Mouse (Mus musculus): ENCODE results near the gene Auts2. TPM values are rescaled to one million over a fixed set of nuclear protein-coding genes. Genes with fewer than 3 reads are reported as not detected.

The Auts2 gene
- polyA plus RNA-seq, 1 experiment from 2014 or later = 34.5 TPM

DNA sequence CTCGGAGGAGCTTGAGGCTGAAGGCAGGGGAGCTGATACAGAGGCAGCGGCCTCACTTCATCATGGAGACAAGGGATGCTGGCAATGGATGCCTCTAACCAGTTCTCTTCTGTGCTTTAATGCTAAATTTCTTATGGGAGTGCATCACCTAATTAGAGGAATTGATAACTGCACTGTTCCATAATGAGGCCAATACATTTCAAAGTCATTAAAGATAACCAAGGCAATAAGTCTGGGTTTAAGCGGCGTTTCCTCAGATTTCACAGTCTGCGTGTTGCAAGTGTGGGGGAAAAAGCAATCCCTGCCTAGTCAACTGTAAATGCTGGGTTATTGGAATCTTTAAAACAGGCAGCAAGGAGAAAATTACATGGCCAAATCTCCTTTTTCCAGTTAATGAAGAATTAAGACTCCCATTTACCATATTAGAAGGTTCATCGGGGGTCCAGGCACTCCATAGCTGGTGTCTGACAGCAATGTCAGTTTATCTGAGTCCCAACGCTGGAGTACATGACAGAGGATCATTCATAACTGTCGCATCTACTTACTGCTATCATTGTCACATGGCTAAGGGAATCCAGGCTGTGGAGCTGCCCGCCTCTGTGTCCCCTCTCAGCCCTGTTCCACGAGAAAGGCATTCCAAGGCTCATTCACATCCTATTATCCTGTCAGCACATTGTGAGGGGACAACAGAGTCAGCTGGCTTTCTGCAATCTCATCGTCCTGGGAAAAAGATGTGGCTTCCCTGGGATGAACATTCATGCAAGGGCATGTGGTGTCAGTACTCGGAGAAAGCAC is 623.0 kb downstream of the Auts2 start:
- Histone ChIP-seq H3K27me3 (replicated peaks; ENCODE audit: control insufficient read depth, insufficient read depth, low read length) (no peaks in the 10 kb centered on the region), H3K4me1 (ENCODE audit: control insufficient read depth, insufficient read depth, low read length) (peaks cover 22% of the 10 kb centered on the region), H3K9ac (ENCODE audit: low read length) (no peak overlapping the region), H3K9me3 (replicated peaks; ENCODE audit: control insufficient read depth, low read length) (no peaks in the 10 kb centered on the region), H3K4me2 (ENCODE audit: low read length) (no peak overlapping the region), H3K36me3 (ENCODE audit: control insufficient read depth, insufficient read depth, low read length) (no peaks in the 10 kb centered on the region), H3K4me3 (ENCODE audit: low read depth, low read length) (no peak overlapping the region), H3K27ac (ENCODE audit: low read depth, low read length) (no peak overlapping the region)
- ATAC-seq = no peak
- 46% methylated on average over 12 of the region's 12 CpGs for WGBS
- no peak for DNase-seq (ENCODE audit: low spot score)

DNA sequence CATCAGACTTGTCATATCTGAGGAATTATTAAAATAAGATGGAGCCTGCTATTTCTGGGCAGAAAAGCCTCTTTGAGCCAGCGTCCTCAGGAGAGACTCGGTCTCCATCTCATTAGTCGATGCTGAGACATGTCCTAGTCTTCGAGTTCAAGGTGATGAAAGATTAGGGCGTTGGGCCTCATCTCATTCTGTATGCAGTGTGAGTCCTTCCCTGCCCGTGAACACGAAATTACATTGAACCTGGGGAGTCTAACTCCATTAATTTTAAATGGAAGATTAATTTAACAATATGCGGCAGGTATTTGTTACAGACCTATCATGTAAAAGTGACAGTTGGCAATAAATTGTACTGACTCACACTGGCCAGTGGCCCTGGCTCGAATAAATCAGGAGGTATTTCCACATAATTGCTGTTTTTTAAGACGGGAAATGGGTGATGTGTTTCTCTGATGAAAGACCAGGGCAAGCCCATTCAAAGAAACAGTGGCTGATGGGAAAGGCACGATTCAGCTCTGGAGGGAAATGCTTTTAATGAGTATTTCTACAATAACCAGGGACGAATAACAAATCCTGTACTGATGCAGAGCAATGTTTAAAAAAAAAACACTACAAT is 626.2 kb downstream of the Auts2 start:
- WGBS = 24% methylated on average over 12 of the region's 12 CpGs
- H3K27me3 ChIP-seq (replicated peaks; ENCODE audit: control insufficient read depth, insufficient read depth, low read length) = no peaks in the 10 kb centered on the region
- DNase-seq (ENCODE audit: low spot score) (peak; percentile 36), ATAC-seq (no peak)
- H3K4me2 ChIP-seq (ENCODE audit: low read length) = no peak overlapping the region
- no peak overlapping the region for H3K27ac ChIP-seq (ENCODE audit: low read depth, low read length)
- peaks cover 24% of the 10 kb centered on the region for H3K4me1 ChIP-seq (ENCODE audit: control insufficient read depth, insufficient read depth, low read length)
- no peaks in the 10 kb centered on the region for H3K9me3 ChIP-seq (replicated peaks; ENCODE audit: control insufficient read depth, low read length)
- H3K36me3 ChIP-seq (ENCODE audit: control insufficient read depth, insufficient read depth, low read length) = no peaks in the 10 kb centered on the region
- H3K4me3 ChIP-seq (ENCODE audit: low read depth, low read length) = no peak overlapping the region
- no peak overlapping the region for H3K9ac ChIP-seq (ENCODE audit: low read length)

DNA sequence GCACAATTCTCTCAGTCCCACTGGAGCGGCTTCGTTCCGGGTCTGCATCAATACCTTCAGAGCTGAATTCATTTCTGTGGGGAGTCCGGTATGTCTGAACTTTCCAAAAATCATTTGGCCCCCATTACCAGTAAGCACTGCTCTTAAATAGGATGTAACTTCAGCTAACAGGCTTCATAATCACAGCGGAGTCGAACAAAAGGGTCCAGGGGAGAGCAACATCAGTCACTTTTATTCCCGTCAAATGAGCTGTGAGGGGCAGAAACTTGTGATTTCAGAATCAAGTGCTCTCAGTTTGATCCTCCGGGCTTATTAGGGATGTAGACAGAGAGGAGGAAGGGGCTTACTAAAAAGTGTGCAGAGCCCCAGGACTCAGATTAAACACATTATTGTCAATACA is 629.6 kb downstream of the Auts2 start:
- no peak overlapping the region for H3K4me2 ChIP-seq (ENCODE audit: low read length)
- no peaks in the 10 kb centered on the region for H3K36me3 ChIP-seq (ENCODE audit: control insufficient read depth, insufficient read depth, low read length)
- DNase-seq (ENCODE audit: low spot score) (peak; percentile 61), ATAC-seq (no peak)
- no peak overlapping the region for H3K4me3 ChIP-seq (ENCODE audit: low read depth, low read length)
- H3K9me3 ChIP-seq (replicated peaks; ENCODE audit: control insufficient read depth, low read length) = no peaks in the 10 kb centered on the region
- H3K27ac ChIP-seq (ENCODE audit: low read depth, low read length) = no peak overlapping the region
- no peaks in the 10 kb centered on the region for H3K27me3 ChIP-seq (replicated peaks; ENCODE audit: control insufficient read depth, insufficient read depth, low read length)
- peaks cover 22% of the 10 kb centered on the region for H3K4me1 ChIP-seq (ENCODE audit: control insufficient read depth, insufficient read depth, low read length)
- 5% methylated on average over 8 of the region's 8 CpGs for WGBS
- H3K9ac ChIP-seq (ENCODE audit: low read length) = no peak overlapping the region

DNA sequence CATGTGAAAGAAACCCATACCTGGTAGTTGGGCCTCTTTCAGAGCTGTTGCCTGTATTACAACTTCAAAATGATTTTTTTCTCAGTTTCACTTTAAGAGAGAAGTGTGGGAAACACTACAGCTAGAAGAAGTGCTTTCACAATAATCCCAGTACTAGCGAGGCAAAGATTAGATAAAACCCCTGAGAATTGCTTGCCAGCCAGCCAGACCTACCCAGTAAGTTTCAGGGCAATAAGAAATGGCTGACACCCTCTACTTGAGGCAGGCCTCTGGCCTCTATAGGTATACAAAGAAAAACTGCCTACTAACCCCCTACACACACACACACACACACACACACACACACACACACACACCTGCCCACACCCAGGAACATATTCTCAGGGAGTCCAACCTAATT is 630.2 kb downstream of the Auts2 start:
- no peaks in the 10 kb centered on the region for H3K9me3 ChIP-seq (replicated peaks; ENCODE audit: control insufficient read depth, low read length)
- H3K36me3 ChIP-seq (ENCODE audit: control insufficient read depth, insufficient read depth, low read length) = no peaks in the 10 kb centered on the region
- H3K27ac ChIP-seq (ENCODE audit: low read depth, low read length) = no peak overlapping the region
- H3K4me3 ChIP-seq (ENCODE audit: low read depth, low read length) = no peak overlapping the region
- H3K27me3 ChIP-seq (replicated peaks; ENCODE audit: control insufficient read depth, insufficient read depth, low read length) = no peaks in the 10 kb centered on the region
- no peak for ATAC-seq
- 50% methylated on average over 1 of the region's 1 CpGs for WGBS
- no peak overlapping the region for H3K4me2 ChIP-seq (ENCODE audit: low read length)
- DNase-seq (ENCODE audit: low spot score) = no peak
- H3K4me1 ChIP-seq (ENCODE audit: control insufficient read depth, insufficient read depth, low read length) = peaks cover 18% of the 10 kb centered on the region
- no peak overlapping the region for H3K9ac ChIP-seq (ENCODE audit: low read length)

- Histone ChIP-seq H3K4me2 (ENCODE audit: low read length) (no peak overlapping the region), H3K27me3 (replicated peaks; ENCODE audit: control insufficient read depth, insufficient read depth, low read length) (no peaks in the 10 kb centered on the region), H3K27ac (ENCODE audit: low read depth, low read length) (no peak overlapping the region), H3K4me1 (ENCODE audit: control insufficient read depth, insufficient read depth, low read length) (peaks cover 6% of the 10 kb centered on the region; the same call in 1 of the 2 replicates), H3K9me3 (replicated peaks; ENCODE audit: control insufficient read depth, low read length) (no peaks in the 10 kb centered on the region), H3K9ac (ENCODE audit: low read length) (no peak overlapping the region), H3K4me3 (ENCODE audit: low read depth, low read length) (no peak overlapping the region), H3K36me3 (ENCODE audit: control insufficient read depth, insufficient read depth, low read length) (no peaks in the 10 kb centered on the region)
- DNase-seq (ENCODE audit: low spot score) (no peak), ATAC-seq (no peak)
- WGBS = 93% methylated on average over 3 of the region's 3 CpGs
These were observed 636.8 kb downstream of the Auts2 start for GRCm38 (mm10) chr5:131906313-131906712.

GRCm38 (mm10) chr5:131904478-131904877 is 638.7 kb downstream of the Auts2 start:
- no peaks in the 10 kb centered on the region for H3K36me3 ChIP-seq (ENCODE audit: control insufficient read depth, insufficient read depth, low read length)
- no peaks in the 10 kb centered on the region for H3K27me3 ChIP-seq (replicated peaks; ENCODE audit: control insufficient read depth, insufficient read depth, low read length)
- DNase-seq (ENCODE audit: low spot score) (no peak), ATAC-seq (no peak)
- H3K4me3 ChIP-seq (ENCODE audit: low read depth, low read length) = no peak overlapping the region
- H3K9me3 ChIP-seq (replicated peaks; ENCODE audit: control insufficient read depth, low read length) = no peaks in the 10 kb centered on the region
- H3K9ac ChIP-seq (ENCODE audit: low read length) = no peak overlapping the region
- peaks cover 6% of the 10 kb centered on the region; the same call in 1 of the 2 replicates for H3K4me1 ChIP-seq (ENCODE audit: control insufficient read depth, insufficient read depth, low read length)
- 43% methylated on average over 10 of the region's 10 CpGs for WGBS
- H3K4me2 ChIP-seq (ENCODE audit: low read length) = no peak overlapping the region
- no peak overlapping the region for H3K27ac ChIP-seq (ENCODE audit: low read depth, low read length)

DNA sequence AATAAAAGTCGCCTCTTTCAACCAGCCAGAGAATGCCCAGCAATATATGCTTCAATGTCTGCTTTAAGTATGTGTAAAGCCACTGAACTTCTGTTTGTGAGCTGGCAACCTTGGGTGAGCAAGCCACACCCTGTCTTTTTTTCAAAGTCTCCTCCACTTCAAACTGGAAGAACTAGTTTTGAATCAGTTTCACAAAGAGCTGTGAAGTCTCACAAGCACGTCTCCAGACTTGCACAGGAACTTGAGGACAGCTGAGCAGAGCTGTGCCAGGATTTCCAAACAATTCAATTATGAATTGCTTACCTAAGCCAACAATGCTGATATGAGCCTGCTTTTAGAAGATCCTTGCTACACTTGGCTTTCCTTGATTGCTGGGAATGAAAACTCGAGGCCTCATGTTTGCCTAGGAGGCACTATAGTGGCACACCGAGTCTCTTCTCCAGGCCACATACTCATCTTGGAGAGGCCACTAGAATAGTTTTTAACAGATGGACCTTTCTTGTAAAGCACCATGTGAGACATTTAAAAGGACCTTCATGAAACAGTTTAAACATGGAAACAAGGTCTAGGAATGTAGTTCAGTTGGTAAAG is 645.0 kb downstream of the Auts2 start:
- DNase-seq (ENCODE audit: low spot score) = no peak
- H3K36me3 ChIP-seq (ENCODE audit: control insufficient read depth, insufficient read depth, low read length) = no peaks in the 10 kb centered on the region
- H3K4me3 ChIP-seq (ENCODE audit: low read depth, low read length) = no peak overlapping the region
- no peaks in the 10 kb centered on the region for H3K9me3 ChIP-seq (replicated peaks; ENCODE audit: control insufficient read depth, low read length)
- 87% methylated on average over 4 of the region's 4 CpGs for WGBS
- H3K27ac ChIP-seq (ENCODE audit: low read depth, low read length) = no peak overlapping the region
- no peak for ATAC-seq
- H3K4me2 ChIP-seq (ENCODE audit: low read length) = no peak overlapping the region
- no peaks in the 10 kb centered on the region; the same call in 1 of the 2 replicates for H3K4me1 ChIP-seq (ENCODE audit: control insufficient read depth, insufficient read depth, low read length)
- no peak overlapping the region for H3K9ac ChIP-seq (ENCODE audit: low read length)
- H3K27me3 ChIP-seq (replicated peaks; ENCODE audit: control insufficient read depth, insufficient read depth, low read length) = no peaks in the 10 kb centered on the region

DNA sequence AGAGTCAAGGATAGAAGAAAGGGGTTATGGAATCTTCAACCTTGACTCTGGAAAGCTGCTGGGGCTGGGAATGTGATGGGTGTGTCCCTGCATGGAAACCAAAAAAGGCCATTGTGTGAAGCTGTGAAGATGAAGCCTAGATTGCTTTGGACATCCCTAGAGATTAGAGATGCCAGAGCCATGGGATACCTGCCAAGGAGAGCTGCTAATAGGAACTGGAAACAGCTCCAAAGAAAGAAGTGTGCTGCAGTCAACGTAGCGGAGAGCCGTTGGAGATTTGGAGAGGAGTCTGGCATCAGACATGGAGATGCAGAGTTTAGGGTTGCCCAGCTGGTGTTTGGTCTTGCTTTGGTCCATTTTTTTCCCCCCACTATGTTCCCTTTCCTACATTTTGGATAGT is 656.5 kb downstream of the Auts2 start:
- WGBS = 70% methylated on average over 3 of the region's 3 CpGs
- Histone ChIP-seq H3K27ac (ENCODE audit: low read depth, low read length) (no peak overlapping the region), H3K9ac (ENCODE audit: low read length) (no peak overlapping the region), H3K4me2 (ENCODE audit: low read length) (no peak overlapping the region), H3K4me1 (ENCODE audit: control insufficient read depth, insufficient read depth, low read length) (no peaks in the 10 kb centered on the region), H3K27me3 (replicated peaks; ENCODE audit: control insufficient read depth, insufficient read depth, low read length) (no peaks in the 10 kb centered on the region), H3K4me3 (ENCODE audit: low read depth, low read length) (no peak overlapping the region), H3K36me3 (ENCODE audit: control insufficient read depth, insufficient read depth, low read length) (no peaks in the 10 kb centered on the region), H3K9me3 (replicated peaks; ENCODE audit: control insufficient read depth, low read length) (no peaks in the 10 kb centered on the region)
- no peak for ATAC-seq
- DNase-seq (ENCODE audit: low spot score) = no peak

- Histone ChIP-seq H3K9ac (ENCODE audit: low read length) (no peak overlapping the region), H3K27me3 (replicated peaks; ENCODE audit: control insufficient read depth, insufficient read depth, low read length) (no peaks in the 10 kb centered on the region), H3K9me3 (replicated peaks; ENCODE audit: control insufficient read depth, low read length) (no peaks in the 10 kb centered on the region), H3K4me3 (ENCODE audit: low read depth, low read length) (no peak overlapping the region), H3K36me3 (ENCODE audit: control insufficient read depth, insufficient read depth, low read length) (no peaks in the 10 kb centered on the region), H3K27ac (ENCODE audit: low read depth, low read length) (no peak overlapping the region), H3K4me1 (ENCODE audit: control insufficient read depth, insufficient read depth, low read length) (peaks cover 2% of the 10 kb centered on the region; the same call in 1 of the 2 replicates), H3K4me2 (ENCODE audit: low read length) (no peak overlapping the region)
- DNase-seq (ENCODE audit: low spot score) = no peak
- ATAC-seq = no peak
These were observed 666.6 kb downstream of the Auts2 start for GRCm38 (mm10) chr5:131876569-131876968.
